Mouse (Mus musculus) stomach, embryonic 15.5 days (tissue): Measurements from ENCODE around the gene Rnf187. TPM values are rescaled to one million over a fixed set of nuclear protein-coding genes. Genes with fewer than 3 reads are reported as not detected.

Source experiments
- ATAC-seq: fragments of 200-750 bp; cut with Nextera tagmentation; 2 replicates; pipeline ENCODE4 v1.8.0; 2017; ENCODE audit warnings: low read depth, moderate number of reproducible peaks, moderate TSS enrichment; ENCODE audit not compliant: insufficient read depth, low FRiP score
- H3K27ac ChIP-seq: fragments of 300-500 bp; sonication (generic); 2 replicates; pipeline ENCODE4 v1.5.1; 2015; ENCODE audit warnings: mild to moderate bottlenecking, inconsistent platforms
- H3K27me3 ChIP-seq: fragments of 300-500 bp; sonication (generic); replicated peaks from 2 replicates; pipeline ENCODE4 v1.6.1; 2015; ENCODE audit warnings: inconsistent platforms
- H3K36me3 ChIP-seq: fragments of 300-500 bp; sonication (generic); 2 replicates; pipeline ENCODE4 v1.6.1; 2015; ENCODE audit warnings: inconsistent platforms
- H3K4me1 ChIP-seq: fragments of 300-500 bp; sonication (generic); 2 replicates; pipeline ENCODE4 v1.6.1; 2015; ENCODE audit warnings: inconsistent platforms
- H3K4me2 ChIP-seq: fragments of 300-500 bp; sonication (generic); 2 replicates; pipeline ENCODE4 v1.6.1; 2015; ENCODE audit warnings: mild to moderate bottlenecking, inconsistent platforms
- H3K4me3 ChIP-seq: fragments of 300-500 bp; sonication (generic); replicated peaks from 2 replicates; pipeline ENCODE4 v1.5.1; 2015; ENCODE audit warnings: inconsistent platforms
- H3K9ac ChIP-seq: fragments of 300-500 bp; sonication (generic); 2 replicates; pipeline ENCODE4 v1.6.1; 2015; ENCODE audit warnings: inconsistent platforms
- H3K9me3 ChIP-seq: fragments of 300-500 bp; sonication (generic); 2 replicates; pipeline ENCODE4 v1.6.1; 2016; ENCODE audit warnings: inconsistent platforms
- WGBS: fragments of 180-500 bp; shearing (Covaris S2); methylation state at CpG from one replicate; pipeline ENCODE4 v1.1.7; 2015; 5-methylcytosine and 5-hydroxymethylcytosine counted together
- polyA plus RNA-seq: library from polyadenylated mRNA; unstranded; fragments of >200 nt; fragmentation: Nextera tagmentation; extraction: Ambion mirVana; gene quantifications from 2 replicates; pipeline ENCODE4 v1.2.1, GENCODE M21; 2015

Rnf187 gene
- polyA plus RNA-seq, 1 experiment from 2014 or later, result 235 TPM

DNA sequence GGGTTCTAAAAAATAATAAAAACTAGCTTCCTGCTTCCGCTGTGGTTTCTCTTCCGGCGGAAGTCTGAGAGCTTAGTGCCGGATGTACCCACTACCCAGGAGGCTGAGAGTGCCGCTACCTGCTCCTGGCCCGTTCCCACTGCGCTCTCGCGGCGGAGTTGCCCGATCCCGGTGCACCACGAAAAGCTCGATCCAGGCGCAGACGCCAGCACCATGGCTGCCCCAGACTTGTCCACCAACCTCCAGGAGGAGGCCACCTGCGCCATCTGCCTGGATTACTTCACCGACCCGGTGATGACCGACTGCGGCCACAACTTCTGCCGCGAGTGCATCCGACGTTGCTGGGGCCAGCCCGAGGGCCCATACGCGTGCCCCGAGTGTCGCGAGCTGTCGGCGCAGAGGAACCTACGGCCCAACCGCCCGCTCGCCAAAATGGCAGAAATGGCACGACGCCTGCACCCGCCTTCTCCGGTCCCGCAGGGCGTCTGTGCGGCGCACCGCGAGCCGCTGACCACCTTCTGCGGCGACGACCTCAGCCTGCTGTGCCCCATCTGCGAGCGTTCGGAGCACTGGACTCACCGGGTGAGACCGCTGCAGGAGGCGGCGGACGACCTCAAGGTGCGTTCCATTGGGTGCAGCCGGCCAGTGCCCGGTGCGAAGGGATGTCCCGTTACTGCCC, 39.5 kb upstream of the Rnf187 start, which contains the start of gene Trim11:
Gene Trim11, plus strand, starts transcription at position 67 of the 679 bp plus-strand sequence.
- Histone ChIP-seq H3K4me1 (peaks cover 30% of the 10 kb centered on the region), H3K27me3 (no peaks in the 10 kb centered on the region), H3K9ac (peak within 1 kb of the TSS; percentile 91), H3K4me2 (peak within 1 kb of the TSS; percentile 92), H3K9me3 (no peaks in the 10 kb centered on the region), H3K4me3 (peak within 1 kb of the TSS; percentile 91), H3K36me3 (peaks cover 7% of the 10 kb centered on the region), H3K27ac (peak within 1 kb of the TSS; percentile 74)
- ATAC-seq, result peak; percentile 74
- under 1% methylated on average over 64 of the region's 64 CpGs for WGBS

DNA sequence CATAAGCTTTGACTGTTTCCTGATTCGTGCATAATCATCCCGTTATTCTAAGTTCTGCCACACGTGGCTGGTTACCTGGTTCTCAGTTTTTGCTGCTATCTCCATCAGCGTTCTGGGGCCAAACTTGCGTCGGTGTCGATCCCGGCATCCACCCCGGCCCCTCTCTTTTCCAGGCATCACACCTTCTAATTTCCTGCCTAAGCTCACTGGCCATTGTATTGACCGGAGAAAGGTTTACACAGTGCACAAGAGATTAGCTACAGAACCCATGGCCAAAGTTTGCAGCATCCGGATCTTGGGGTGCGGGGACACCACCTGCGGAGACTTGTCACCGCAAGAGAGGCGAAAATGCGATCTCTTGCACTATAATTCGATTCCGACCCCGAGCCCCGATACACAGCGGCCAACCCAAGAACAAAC, 38.9 kb upstream of the Rnf187 start:
- Histone ChIP-seq H3K36me3 (peaks cover 4% of the 10 kb centered on the region), H3K9me3 (no peaks in the 10 kb centered on the region)
- 0% methylated on average over 21 of the region's 21 CpGs for WGBS

DNA sequence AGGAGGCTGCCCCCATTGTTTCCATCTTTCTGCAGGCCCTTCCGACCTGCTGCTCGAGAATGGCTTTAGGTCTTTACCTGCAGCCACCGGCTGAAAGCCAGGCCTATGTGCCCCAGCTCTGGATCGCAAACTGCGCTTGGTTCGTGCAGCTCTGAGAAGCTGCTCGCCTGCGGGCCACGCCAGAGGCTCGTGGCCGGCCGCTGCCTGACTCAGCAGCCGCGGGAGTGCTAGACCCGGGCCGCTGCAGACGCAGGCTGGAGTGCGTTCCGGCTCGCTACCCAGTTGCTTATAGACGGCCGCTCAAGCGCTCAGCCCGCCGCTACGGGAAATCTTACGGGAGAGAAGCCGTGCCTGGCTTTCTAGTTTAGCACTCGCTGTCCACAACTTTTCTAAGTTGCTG, 38.4 kb upstream of the Rnf187 start:
- no peaks in the 10 kb centered on the region for H3K27me3 ChIP-seq

More for the DNA sequence above, 38.9 kb upstream of the Rnf187 start:
- H3K4me1 ChIP-seq, result peaks cover 30% of the 10 kb centered on the region
- H3K4me2 ChIP-seq, result peak overlapping the region; percentile 92
- peak overlapping the region; percentile 91 for H3K4me3 ChIP-seq
- H3K9ac ChIP-seq, result peak overlapping the region; percentile 91; the same call in 1 of the 2 replicates
- H3K27me3 ChIP-seq, result no peaks in the 10 kb centered on the region
- 0 out of 2 replicates have a peak, but pooled peaks have one; percentile 6 for ATAC-seq
- peak overlapping the region; percentile 74; the same call in 1 of the 2 replicates for H3K27ac ChIP-seq

DNA sequence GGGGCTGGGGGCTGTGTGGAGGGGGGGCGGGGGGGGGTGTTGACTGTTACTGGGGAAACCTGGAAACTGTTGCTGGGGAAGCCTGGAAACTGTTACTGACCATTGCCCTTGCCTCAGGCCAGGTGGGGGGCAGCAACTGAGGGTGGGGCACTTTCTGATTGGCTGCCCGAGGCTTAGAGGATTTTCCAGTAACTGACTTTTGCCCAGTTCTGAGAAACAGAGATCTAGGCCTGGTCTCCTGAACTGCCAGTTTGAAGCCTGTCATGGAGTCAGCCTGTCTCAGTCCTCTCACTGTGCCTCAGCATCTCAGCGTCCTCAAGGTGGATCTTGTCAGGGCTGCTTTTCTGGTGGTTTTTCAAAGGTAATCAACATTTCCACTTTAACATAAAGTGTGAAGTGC, 35.7 kb upstream of the Rnf187 start:
- ATAC-seq, result no peak

More for the DNA sequence above, 38.4 kb upstream of the Rnf187 start:
- Histone ChIP-seq H3K9me3 (no peaks in the 10 kb centered on the region), H3K36me3 (no peaks in the 10 kb centered on the region; the same call in 1 of the 2 replicates), H3K4me2 (peak overlapping the region; percentile 92), H3K4me3 (peak overlapping the region; percentile 91), H3K27ac (peak overlapping the region; percentile 74), H3K4me1 (peaks cover 29% of the 10 kb centered on the region), H3K9ac (peak overlapping the region; percentile 91; the same call in 1 of the 2 replicates)
- under 1% methylated on average over 29 of the region's 29 CpGs for WGBS
- ATAC-seq, result no peak

DNA sequence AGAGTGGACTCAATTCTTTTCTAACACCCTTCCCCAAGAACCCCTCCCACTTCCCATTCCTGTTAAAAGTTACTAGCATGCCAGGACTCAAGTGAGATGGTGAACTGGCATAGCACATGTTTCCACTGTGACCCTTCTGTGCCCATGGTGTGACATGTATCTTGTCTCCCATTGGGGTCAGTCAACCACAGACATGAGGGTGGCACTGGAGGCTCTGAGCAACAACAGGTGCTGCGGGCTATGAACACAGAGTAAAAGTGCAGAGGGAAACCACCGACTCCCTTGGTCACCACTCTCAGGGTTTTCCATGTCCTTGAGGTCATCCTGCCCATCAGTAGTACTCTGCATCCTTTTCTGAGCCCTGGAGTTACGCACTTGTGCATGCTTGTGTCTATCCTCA, 33.1 kb upstream of the Rnf187 start:
- Histone ChIP-seq H3K9me3 (no peaks in the 10 kb centered on the region), H3K36me3 (no peaks in the 10 kb centered on the region), H3K27me3 (no peaks in the 10 kb centered on the region), H3K4me3 (no peak overlapping the region), H3K4me2 (no peak overlapping the region), H3K9ac (no peak overlapping the region), H3K27ac (no peak overlapping the region), H3K4me1 (0 out of 2 replicates have a peak, but pooled peaks cover 3% of the 10 kb centered on the region)
- no peak for ATAC-seq
- whole genome bisulfite sequencing, result 85% methylated on average over 3 of the region's 3 CpGs

More for the DNA sequence above, 35.7 kb upstream of the Rnf187 start:
- H3K9ac ChIP-seq, result no peak overlapping the region
- H3K9me3 ChIP-seq, result no peaks in the 10 kb centered on the region
- no peak overlapping the region for H3K27ac ChIP-seq
- no peak overlapping the region for H3K4me2 ChIP-seq
- H3K4me1 ChIP-seq, result peaks cover 12% of the 10 kb centered on the region
- H3K4me3 ChIP-seq, result no peak overlapping the region
- no peaks in the 10 kb centered on the region for H3K36me3 ChIP-seq
- H3K27me3 ChIP-seq, result no peaks in the 10 kb centered on the region
- WGBS, result 88% methylated on average over 3 of the region's 3 CpGs

DNA sequence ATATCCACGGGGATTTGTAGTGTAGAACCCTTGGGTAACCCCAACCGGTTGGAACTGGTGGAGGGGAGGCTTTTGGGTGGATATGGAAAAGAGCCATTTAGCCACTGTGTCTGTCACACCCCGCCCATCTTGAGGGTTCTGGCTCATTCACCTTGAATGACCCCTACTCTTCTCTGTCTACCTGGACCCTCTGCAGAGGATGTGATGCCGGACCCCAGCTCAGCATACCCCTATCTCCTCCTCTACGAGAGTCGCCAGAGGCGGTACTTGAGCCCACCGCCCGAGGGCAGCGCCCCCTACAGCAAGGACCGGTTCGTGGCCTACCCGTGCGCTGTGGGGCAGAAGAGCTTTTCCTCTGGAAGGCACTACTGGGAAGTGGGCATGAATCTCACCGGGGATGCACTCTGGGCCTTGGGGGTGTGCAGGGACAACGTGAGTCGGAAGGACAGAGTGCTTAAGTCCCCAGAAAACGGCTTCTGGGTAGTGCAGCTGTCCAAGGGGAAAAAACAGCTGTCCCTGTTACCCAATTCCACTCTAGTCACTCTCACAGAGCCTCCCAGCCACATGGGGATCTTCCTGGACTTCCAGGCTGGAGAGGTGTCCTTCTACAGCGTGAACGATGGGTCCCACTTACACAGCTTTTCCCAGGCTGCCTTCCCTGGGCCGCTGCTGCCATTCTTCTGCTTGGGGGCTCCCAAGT, 32.3 kb upstream of the Rnf187 start:
- Histone ChIP-seq H3K4me1 (0 out of 2 replicates have a peak, but pooled peaks cover 3% of the 10 kb centered on the region), H3K4me3 (no peak overlapping the region), H3K9me3 (no peaks in the 10 kb centered on the region), H3K9ac (no peak overlapping the region), H3K27me3 (no peaks in the 10 kb centered on the region), H3K36me3 (no peaks in the 10 kb centered on the region), H3K4me2 (no peak overlapping the region), H3K27ac (no peak overlapping the region)
- WGBS, result 88% methylated on average over 21 of the region's 21 CpGs
- no peak for ATAC-seq

DNA sequence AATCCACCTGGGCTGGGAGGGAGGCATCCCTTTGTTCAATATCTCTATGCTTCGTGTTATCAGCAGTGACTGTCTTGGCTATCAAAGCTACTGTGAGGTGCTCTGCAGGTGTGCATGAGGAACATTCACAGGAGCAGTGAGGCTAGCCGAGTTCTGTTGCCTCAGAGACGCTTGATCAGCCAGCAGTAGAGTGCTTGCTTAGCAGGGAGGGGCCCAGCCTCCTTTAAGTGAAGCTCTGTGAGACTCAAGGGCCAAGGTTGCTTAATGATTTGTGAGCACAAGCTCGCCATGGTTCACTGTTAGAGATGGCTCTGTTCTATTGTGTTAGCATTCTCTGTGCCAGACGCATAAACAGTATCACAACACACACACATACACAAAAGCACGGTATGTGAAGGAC, 30.9 kb upstream of the Rnf187 start:
- H3K27ac ChIP-seq, result no peak overlapping the region
- 57% methylated on average over 6 of the region's 6 CpGs for WGBS

DNA sequence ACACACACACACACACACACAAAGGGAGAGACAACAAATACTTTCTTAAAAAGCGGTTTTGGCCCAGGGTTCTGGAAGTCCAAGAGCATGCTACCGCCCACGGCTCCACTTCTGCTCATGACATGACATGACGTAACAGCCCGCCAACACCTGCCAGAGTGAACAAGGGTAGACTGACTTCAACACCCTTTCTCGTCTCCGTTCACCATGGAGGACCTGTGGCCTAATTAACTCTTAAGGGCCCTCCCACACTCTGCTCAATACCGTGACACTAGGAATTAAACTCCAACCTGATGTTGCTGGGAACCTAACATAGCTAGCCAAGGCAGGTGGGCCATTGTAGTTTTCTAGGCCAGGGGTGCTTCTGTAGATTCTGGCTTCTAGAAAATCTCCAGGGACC, 30.3 kb upstream of the Rnf187 start:
- H3K27ac ChIP-seq, result no peak overlapping the region
- ATAC-seq, result no peak
- H3K4me2 ChIP-seq, result no peak overlapping the region

More for the DNA sequence above, 30.9 kb upstream of the Rnf187 start:
- H3K9me3 ChIP-seq, result no peaks in the 10 kb centered on the region
- 0 out of 2 replicates have a peak, but pooled peaks cover 7% of the 10 kb centered on the region for H3K4me1 ChIP-seq
- H3K36me3 ChIP-seq, result no peaks in the 10 kb centered on the region
- H3K27me3 ChIP-seq, result no peaks in the 10 kb centered on the region
- no peak for ATAC-seq
- no peak overlapping the region for H3K4me2 ChIP-seq
- H3K9ac ChIP-seq, result no peak overlapping the region
- no peak overlapping the region for H3K4me3 ChIP-seq

DNA sequence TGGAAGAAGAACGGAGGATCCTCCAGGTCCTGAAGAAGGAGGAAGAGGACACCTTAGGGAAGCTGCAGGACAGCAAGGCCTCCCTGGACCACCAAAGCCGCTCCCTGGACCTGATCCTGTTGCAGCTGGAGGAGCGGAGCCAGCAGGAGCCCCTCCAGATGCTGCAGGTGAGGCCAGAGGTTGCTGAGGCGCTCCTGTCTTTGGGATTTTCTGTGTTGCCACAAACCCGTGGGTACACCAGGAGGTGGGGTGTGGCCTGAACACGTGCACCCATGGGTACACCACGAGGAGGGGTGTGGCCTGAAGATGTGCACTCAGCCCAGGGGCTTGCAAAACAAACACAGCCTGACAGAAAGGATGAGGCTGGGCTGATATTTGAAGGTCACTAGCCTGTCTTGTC, 29.8 kb upstream of the Rnf187 start:
- H3K9me3 ChIP-seq, result no peaks in the 10 kb centered on the region
- no peak overlapping the region for H3K27ac ChIP-seq
- H3K4me2 ChIP-seq, result no peak overlapping the region
- 70% methylated on average over 7 of the region's 7 CpGs for WGBS
- H3K27me3 ChIP-seq, result no peaks in the 10 kb centered on the region
- no peak for ATAC-seq
- H3K9ac ChIP-seq, result no peak overlapping the region
- H3K4me3 ChIP-seq, result no peak overlapping the region
- H3K4me1 ChIP-seq, result 0 out of 2 replicates have a peak, but pooled peaks cover 8% of the 10 kb centered on the region
- H3K36me3 ChIP-seq, result no peaks in the 10 kb centered on the region

More for the DNA sequence above, 30.3 kb upstream of the Rnf187 start:
- Histone ChIP-seq H3K36me3 (no peaks in the 10 kb centered on the region), H3K4me1 (0 out of 2 replicates have a peak, but pooled peaks cover 7% of the 10 kb centered on the region), H3K9me3 (no peaks in the 10 kb centered on the region), H3K4me3 (no peak overlapping the region), H3K27me3 (no peaks in the 10 kb centered on the region), H3K9ac (no peak overlapping the region)
- WGBS, result 74% methylated on average over 8 of the region's 8 CpGs

DNA sequence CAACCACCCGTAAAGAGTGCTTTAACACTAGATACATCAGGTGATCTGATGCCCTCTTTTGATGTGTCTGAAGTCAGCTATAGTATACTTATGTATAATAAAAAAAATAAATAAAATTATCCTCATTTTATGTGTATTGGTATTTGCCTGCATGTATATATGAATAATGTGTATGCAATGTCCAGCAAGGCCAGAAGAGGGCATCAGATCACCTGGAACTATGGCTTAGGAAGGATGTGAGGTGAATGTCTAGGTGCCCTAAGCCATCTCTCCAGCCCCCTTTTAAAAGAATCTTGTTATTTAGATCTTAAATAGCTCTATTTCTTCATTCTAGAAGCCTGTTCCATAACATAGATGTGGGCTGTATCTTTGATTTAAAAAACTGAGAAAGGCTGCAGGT, 28.6 kb upstream of the Rnf187 start:
- Histone ChIP-seq H3K36me3 (no peaks in the 10 kb centered on the region), H3K9ac (no peak overlapping the region), H3K4me1 (0 out of 2 replicates have a peak, but pooled peaks cover 12% of the 10 kb centered on the region), H3K27me3 (no peaks in the 10 kb centered on the region), H3K4me2 (no peak overlapping the region), H3K27ac (no peak overlapping the region), H3K9me3 (no peaks in the 10 kb centered on the region), H3K4me3 (no peak overlapping the region)
- ATAC-seq, result no peak
- 95% methylated on average over 1 of the region's 1 CpGs for WGBS

DNA sequence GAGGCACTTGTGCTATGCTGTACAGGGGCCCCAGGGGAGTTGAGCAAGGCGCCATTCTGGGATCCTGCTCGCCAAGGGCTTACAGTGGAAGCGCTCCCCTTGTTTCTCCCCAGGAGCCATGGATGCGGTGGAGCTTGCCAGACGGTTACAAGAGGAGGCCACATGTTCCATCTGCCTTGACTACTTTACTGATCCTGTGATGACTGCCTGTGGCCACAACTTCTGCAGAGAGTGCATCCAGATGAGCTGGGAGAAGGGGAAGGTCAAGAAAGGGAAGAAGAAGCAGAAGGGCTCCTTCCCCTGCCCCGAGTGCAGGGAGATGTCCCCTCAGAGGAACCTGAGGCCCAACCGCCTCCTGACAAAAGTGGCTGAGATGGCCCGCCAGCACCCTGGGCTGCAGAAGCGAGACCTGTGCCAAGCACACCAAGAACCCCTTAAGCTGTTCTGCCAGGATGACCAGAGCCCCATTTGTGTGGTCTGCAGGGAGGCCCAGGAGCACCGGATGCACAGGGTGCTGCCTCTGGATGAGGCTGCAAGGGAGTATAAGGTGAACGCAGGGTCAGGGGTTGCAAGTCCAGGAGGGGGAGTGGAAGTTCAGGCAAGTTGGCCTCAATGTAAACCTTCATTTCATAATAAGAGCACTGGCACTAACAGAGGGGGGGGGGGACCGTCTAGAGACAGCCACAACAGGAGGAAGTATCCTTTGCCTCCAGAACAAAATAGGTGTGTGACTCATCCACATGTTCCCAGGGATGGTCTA, 26.5 kb upstream of the Rnf187 start:
- Histone ChIP-seq H3K9me3 (no peaks in the 10 kb centered on the region), H3K4me1 (0 out of 2 replicates have a peak, but pooled peaks cover 11% of the 10 kb centered on the region), H3K4me3 (no peak overlapping the region), H3K36me3 (no peaks in the 10 kb centered on the region), H3K9ac (no peak overlapping the region), H3K27ac (no peak overlapping the region), H3K4me2 (no peak overlapping the region), H3K27me3 (peaks cover 8% of the 10 kb centered on the region; the same call in 1 of the 2 replicates)
- ATAC-seq, result no peak
- 44% methylated on average over 12 of the region's 12 CpGs for WGBS
